Mouse (Mus musculus) adrenal gland, postnatal 14 days (tissue): ENCODE results near the gene Nrn1l. TPM values are rescaled to one million over a fixed set of nuclear protein-coding genes. Genes with fewer than 3 reads are reported as not detected.

Experiments
- DNase-seq: peaks from one replicate; pipeline ENCODE4 v3.0.0; 2021; ENCODE audit warnings: mixed read lengths
- total RNA-seq: library from RNA; stranded (reverse); gene quantifications from 2 replicates; pipeline ENCODE4 v1.2.3, GENCODE M21; 2021

Gene Nrn1l
- total RNA-seq, 1 experiment from 2014 or later: 1.0 TPM

- no peak for DNase-seq
Measured at GRCm38 (mm10) chr8:105890870-105891269, 2.5 kb upstream of the Nrn1l start.

- peak; percentile 39 for DNase-seq
Measured at GRCm38 (mm10) chr8:105892432-105892831, 935 bp upstream of the Nrn1l start.

- DNase-seq: no peak
Measured at GRCm38 (mm10) chr8:105897801-105898480, 4.6 kb downstream of the Nrn1l start.

GRCm38 (mm10) chr8:105900180-105900940 is 7.0 kb downstream of the Nrn1l start, which contains the start of gene Pskh1:
Gene Pskh1, plus strand, starts transcription at chr8:105900441.
- peak; percentile 96 for DNase-seq

- no peak for DNase-seq
Measured at GRCm38 (mm10) chr8:105900941-105901616, 7.7 kb downstream of the Nrn1l start.

- DNase-seq: no peak
Measured at GRCm38 (mm10) chr8:105919390-105919789, 26.0 kb downstream of the Nrn1l start.

GRCm38 (mm10) chr8:105925123-105925522 is 31.8 kb downstream of the Nrn1l start:
- no peak for DNase-seq

GRCm38 (mm10) chr8:105930602-105931001 is 37.2 kb downstream of the Nrn1l start:
- DNase-seq: peak; percentile 93

- DNase-seq: no peak
Measured at GRCm38 (mm10) chr8:105931271-105931670, 37.9 kb downstream of the Nrn1l start.

- DNase-seq: no peak
Measured at GRCm38 (mm10) chr8:105932525-105932924, 39.2 kb downstream of the Nrn1l start.

- no peak for DNase-seq
Measured at GRCm38 (mm10) chr8:105933762-105934161, 40.4 kb downstream of the Nrn1l start, which contains the start of gene Ctrl. Gene Ctrl, minus strand, starts transcription at chr8:105933862.

GRCm38 (mm10) chr8:105935105-105935504 is 41.7 kb downstream of the Nrn1l start:
- DNase-seq: no peak

- no peak for DNase-seq
Measured at GRCm38 (mm10) chr8:105935863-105936603, 42.7 kb downstream of the Nrn1l start.

GRCm38 (mm10) chr8:105936866-105937475 is 43.6 kb downstream of the Nrn1l start:
- DNase-seq: peak; percentile 94

- DNase-seq: peak; percentile 74
Measured at GRCm38 (mm10) chr8:105937496-105938305, 44.3 kb downstream of the Nrn1l start.

GRCm38 (mm10) chr8:105938306-105938669 is 44.9 kb downstream of the Nrn1l start, which contains the start of gene Psmb10:
Gene Psmb10, minus strand, starts transcription at chr8:105938444.
- DNase-seq: peak; percentile 72

GRCm38 (mm10) chr8:105942026-105942425 is 48.7 kb downstream of the Nrn1l start:
- no peak for DNase-seq

GRCm38 (mm10) chr8:105942542-105942941 is 49.2 kb downstream of the Nrn1l start:
- DNase-seq: no peak

GRCm38 (mm10) chr8:105943321-105943739 is 50.0 kb downstream of the Nrn1l start, which contains the start of gene Lcat:
Gene Lcat, minus strand, starts transcription at chr8:105943382.
- DNase-seq: no peak
